Mouse (Mus musculus) MEL (cell line): ENCODE measurements around the gene Zc3hav1. TPM values are rescaled to one million over a fixed set of nuclear protein-coding genes. Genes with fewer than 3 reads are reported as not detected.

ENCODE experiments used
- DNase-seq: peaks from one replicate; pipeline ENCODE4 v3.0.0; 2011; ENCODE audit warnings: low read depth, low spot score
- H3K27ac ChIP-seq: 2 replicates; pipeline ENCODE4 v1.5.1; 2012; ENCODE audit warnings: low read depth, mild to moderate bottlenecking, control low read depth, low read length, moderate library complexity; ENCODE audit not compliant: control insufficient read depth
- H3K27me3 ChIP-seq, 2 experiments: fragments of 150-350 bp in 1 of 2; sonication (generic) in 1 of 2; 2 replicates each; pipeline ENCODE4 v1.6.1; 2012; ENCODE audit warnings: low read length in 2 of 2, mild to moderate bottlenecking in 2 of 2, improper control_type of control experiment in 1 of 2, moderate library complexity in 1 of 2; ENCODE audit not compliant: insufficient read depth in 2 of 2, control insufficient read depth in 1 of 2
- H3K36me3 ChIP-seq, 2 experiments: 2 replicates each; pipeline ENCODE4 v1.6.1; 2012 to 2014; ENCODE audit warnings: low read length in 2 of 2, improper control_type of control experiment in 1 of 2, inconsistent platforms in 1 of 2, mild to moderate bottlenecking in 1 of 2; ENCODE audit not compliant: insufficient read depth in 2 of 2, control insufficient read depth in 1 of 2
- H3K4me1 ChIP-seq, 2 experiments: fragments of 150-350 bp in 1 of 2; sonication (generic) in 1 of 2; 2 replicates each; pipeline ENCODE4 v1.6.1; 2012; ENCODE audit warnings: low read length in 2 of 2, improper control_type of control experiment in 1 of 2, mild to moderate bottlenecking in 1 of 2; ENCODE audit not compliant: insufficient read depth in 2 of 2, control insufficient read depth in 1 of 2
- H3K4me3 ChIP-seq, 2 experiments: fragments of 150-350 bp in 1 of 2; sonication (generic) in 1 of 2; 2 replicates each; pipeline ENCODE4 v1.5.1; 2012; ENCODE audit warnings: low read depth in 2 of 2, low read length in 2 of 2, mild to moderate bottlenecking in 2 of 2, moderate library complexity in 2 of 2, control low read depth in 1 of 2, improper control_type of control experiment in 1 of 2; ENCODE audit not compliant: control insufficient read depth in 1 of 2, insufficient read depth in 1 of 2
- H3K79me2 ChIP-seq: 2 replicates; pipeline ENCODE4 v1.6.1; 2012; ENCODE audit warnings: mild to moderate bottlenecking, low read length, moderate library complexity; ENCODE audit not compliant: control insufficient read depth, poor library complexity, insufficient read depth
- H3K9ac ChIP-seq: 2 replicates; pipeline ENCODE4 v1.6.1; 2012; ENCODE audit warnings: low read depth, mild to moderate bottlenecking, control low read depth, low read length, moderate library complexity; ENCODE audit not compliant: control insufficient read depth, poor library complexity, severe bottlenecking
- H3K9me3 ChIP-seq: fragments of 150-350 bp; sonication (generic); replicated peaks from 2 replicates; pipeline ENCODE4 v1.6.1; 2012; ENCODE audit warnings: mild to moderate bottlenecking, low read length, improper control_type of control experiment, moderate library complexity; ENCODE audit not compliant: insufficient read depth
- BHLHE40 ChIP-seq: IDR thresholded peaks from 2 replicates; pipeline ENCODE4 v1.6.1; 2012; ENCODE audit warnings: low read depth, mild to moderate bottlenecking, inconsistent platforms, low read length, improper control_type of control experiment, borderline replicate concordance
- CHD1 ChIP-seq: IDR thresholded peaks from 2 replicates; pipeline ENCODE4 v1.6.1; 2012; ENCODE audit warnings: low read depth, mild to moderate bottlenecking, inconsistent platforms, low read length, improper control_type of control experiment
- CHD2 ChIP-seq: IDR thresholded peaks from 2 replicates; pipeline ENCODE4 v1.6.1; 2011; ENCODE audit warnings: low read length, improper control_type of control experiment
- CTCF ChIP-seq, 3 experiments: IDR thresholded peaks in 2 of 3; conservative IDR thresholded peaks in 1 of 3; 2 replicates each; pipeline ENCODE4 v1.5.1; 2011 to 2012; ENCODE audit warnings: low read length in 3 of 3, low read depth in 2 of 3, mild to moderate bottlenecking in 2 of 3, improper control_type of control experiment in 1 of 3, inconsistent platforms in 1 of 3, mixed read lengths in 1 of 3, moderate library complexity in 1 of 3; ENCODE audit not compliant: control insufficient read depth in 1 of 3, insufficient read depth in 1 of 3, poor library complexity in 1 of 3, severe bottlenecking in 1 of 3
- E2F4 ChIP-seq: IDR thresholded peaks from 2 replicates; pipeline ENCODE4 v1.6.1; 2011; ENCODE audit warnings: low read depth, low read length, improper control_type of control experiment, borderline replicate concordance
- ELF1 ChIP-seq: IDR thresholded peaks from 2 replicates; pipeline ENCODE4 v1.6.1; 2014; ENCODE audit warnings: low read depth, mild to moderate bottlenecking, inconsistent platforms, low read length, improper control_type of control experiment, moderate library complexity
- EP300 ChIP-seq, 2 experiments: IDR thresholded peaks; 2 replicates each; pipeline ENCODE4 v1.6.1; 2011; ENCODE audit warnings: improper control_type of control experiment in 2 of 2, low read length in 2 of 2, low read depth in 1 of 2, mild to moderate bottlenecking in 1 of 2
- ETS1 ChIP-seq: IDR thresholded peaks from 2 replicates; pipeline ENCODE4 v1.6.1; 2012; ENCODE audit warnings: low read depth, mild to moderate bottlenecking, inconsistent platforms, low read length, improper control_type of control experiment, moderate library complexity
- GABPA ChIP-seq: IDR thresholded peaks from 2 replicates; pipeline ENCODE4 v1.6.1; 2012; ENCODE audit warnings: low read depth, mild to moderate bottlenecking, inconsistent platforms, low read length, improper control_type of control experiment, moderate library complexity
- GATA1 ChIP-seq: IDR thresholded peaks from 2 replicates; pipeline ENCODE4 v1.6.1; 2011; ENCODE audit warnings: low read depth, low read length, improper control_type of control experiment
- HCFC1 ChIP-seq: IDR thresholded peaks from 2 replicates; pipeline ENCODE4 v1.6.1; 2012; ENCODE audit warnings: low read depth, mild to moderate bottlenecking, inconsistent platforms, low read length, improper control_type of control experiment, moderate library complexity
- JUND ChIP-seq: IDR thresholded peaks from 2 replicates; pipeline ENCODE4 v1.6.1; 2011; ENCODE audit warnings: low read depth, mild to moderate bottlenecking, improper control_type of control experiment, low read length
- KAT2A ChIP-seq: conservative IDR thresholded peaks from 2 replicates; pipeline ENCODE4 v1.6.1; 2012; ENCODE audit warnings: low read depth, low read length, improper control_type of control experiment, inconsistent platforms
- MAFK ChIP-seq: IDR thresholded peaks from 2 replicates; pipeline ENCODE4 v1.6.1; 2011; ENCODE audit warnings: low read depth, mild to moderate bottlenecking, low read length, improper control_type of control experiment, borderline replicate concordance
- MAZ ChIP-seq: IDR thresholded peaks from 2 replicates; pipeline ENCODE4 v1.6.1; 2012; ENCODE audit warnings: low read depth, mild to moderate bottlenecking, inconsistent platforms, low read length, improper control_type of control experiment
- MEF2A ChIP-seq: IDR thresholded peaks from 2 replicates; pipeline ENCODE4 v1.6.1; 2014; ENCODE audit warnings: low read depth, mild to moderate bottlenecking, inconsistent platforms, low read length, improper control_type of control experiment; ENCODE audit not compliant: poor library complexity, insufficient replicate concordance, severe bottlenecking; ENCODE audit errors: extremely low read depth
- MXI1 ChIP-seq: IDR thresholded peaks from 2 replicates; pipeline ENCODE4 v1.6.1; 2011; ENCODE audit warnings: mild to moderate bottlenecking, low read depth, low read length, improper control_type of control experiment
- MYB ChIP-seq: IDR thresholded peaks from 2 replicates; pipeline ENCODE4 v1.6.1; 2011; ENCODE audit warnings: mild to moderate bottlenecking, low read depth, low read length, improper control_type of control experiment
- MYC ChIP-seq: IDR thresholded peaks from 2 replicates; pipeline ENCODE4 v1.6.1; 2011; ENCODE audit warnings: low read depth, mild to moderate bottlenecking, low read length, improper control_type of control experiment, moderate library complexity
- NELFE ChIP-seq: IDR thresholded peaks from 2 replicates; pipeline ENCODE4 v1.6.1; 2011; ENCODE audit warnings: low read depth, low read length, improper control_type of control experiment
- NRF1 ChIP-seq: IDR thresholded peaks from 2 replicates; pipeline ENCODE4 v1.6.1; 2014; ENCODE audit warnings: low read depth, mild to moderate bottlenecking, inconsistent platforms, low read length, improper control_type of control experiment, moderate library complexity; ENCODE audit not compliant: poor library complexity, insufficient read depth, severe bottlenecking
- POLR2A ChIP-seq, 2 experiments: IDR thresholded peaks; 2 replicates each; pipeline ENCODE4 v1.6.1; 2011 to 2012; ENCODE audit warnings: low read length in 2 of 2, mild to moderate bottlenecking in 2 of 2, control low read depth in 1 of 2, improper control_type of control experiment in 1 of 2, low read depth in 1 of 2, moderate library complexity in 1 of 2; ENCODE audit not compliant: control insufficient read depth in 1 of 2, insufficient read depth in 1 of 2, poor library complexity in 1 of 2
- POLR2AphosphoS2 ChIP-seq: IDR thresholded peaks from 2 replicates; pipeline ENCODE4 v1.6.1; 2011; ENCODE audit warnings: low read length, improper control_type of control experiment
- POLR2AphosphoS5 ChIP-seq: IDR thresholded peaks from 2 replicates; pipeline ENCODE4 v1.6.1; 2012; ENCODE audit warnings: low read depth, borderline replicate concordance, mild to moderate bottlenecking, inconsistent platforms, low read length, moderate library complexity, mixed read lengths
- RAD21 ChIP-seq: IDR thresholded peaks from 2 replicates; pipeline ENCODE4 v1.6.1; 2011; ENCODE audit warnings: mild to moderate bottlenecking, low read depth, low read length, improper control_type of control experiment
- RCOR1 ChIP-seq: IDR thresholded peaks from 2 replicates; pipeline ENCODE4 v1.6.1; 2012; ENCODE audit warnings: low read depth, mild to moderate bottlenecking, inconsistent platforms, low read length, improper control_type of control experiment
- SIN3A ChIP-seq: IDR thresholded peaks from 2 replicates; pipeline ENCODE4 v1.6.1; 2012; ENCODE audit warnings: low read length, improper control_type of control experiment, inconsistent platforms
- SMC3 ChIP-seq: IDR thresholded peaks from 2 replicates; pipeline ENCODE4 v1.6.1; 2011; ENCODE audit warnings: low read depth, low read length, improper control_type of control experiment
- TAL1 ChIP-seq: IDR thresholded peaks from 2 replicates; pipeline ENCODE4 v1.6.1; 2012; ENCODE audit warnings: mild to moderate bottlenecking, inconsistent platforms, low read length, moderate library complexity, mixed read lengths
- TBP ChIP-seq: IDR thresholded peaks from 2 replicates; pipeline ENCODE4 v1.8.0; 2011; ENCODE audit warnings: low read depth, low read length, improper control_type of control experiment
- TCF12 ChIP-seq: IDR thresholded peaks from 2 replicates; pipeline ENCODE4 v1.6.1; 2014; ENCODE audit warnings: low read depth, mild to moderate bottlenecking, inconsistent platforms, low read length, improper control_type of control experiment, moderate library complexity
- UBTF ChIP-seq: IDR thresholded peaks from 2 replicates; pipeline ENCODE4 v1.6.1; 2012; ENCODE audit warnings: low read depth, mild to moderate bottlenecking, inconsistent platforms, low read length, improper control_type of control experiment, moderate library complexity, borderline replicate concordance; ENCODE audit not compliant: insufficient read depth
- USF1 ChIP-seq: IDR thresholded peaks from 2 replicates; pipeline ENCODE4 v1.6.1; 2014; ENCODE audit warnings: low read depth, mild to moderate bottlenecking, inconsistent platforms, low read length, improper control_type of control experiment, moderate library complexity
- USF2 ChIP-seq, 2 experiments: IDR thresholded peaks; 2 replicates each; pipeline ENCODE4 v1.6.1; 2011 to 2012; ENCODE audit warnings: improper control_type of control experiment in 2 of 2, low read length in 2 of 2, borderline replicate concordance in 1 of 2, inconsistent platforms in 1 of 2, low read depth in 1 of 2, mild to moderate bottlenecking in 1 of 2; ENCODE audit not compliant: insufficient read depth in 1 of 2
- ZKSCAN1 ChIP-seq: IDR thresholded peaks from 2 replicates; pipeline ENCODE4 v1.6.1; 2012; ENCODE audit warnings: low read depth, mild to moderate bottlenecking, inconsistent platforms, low read length, improper control_type of control experiment, moderate library complexity
- ZMIZ1 ChIP-seq: IDR thresholded peaks from 2 replicates; pipeline ENCODE4 v1.6.1; 2012; ENCODE audit warnings: low read depth, mild to moderate bottlenecking, inconsistent platforms, low read length, improper control_type of control experiment, moderate library complexity
- ZNF384 ChIP-seq: IDR thresholded peaks from 2 replicates; pipeline ENCODE4 v1.6.1; 2012; ENCODE audit warnings: low read depth, mild to moderate bottlenecking, inconsistent platforms, low read length, improper control_type of control experiment
- polyA plus RNA-seq, 2 experiments: library from polyadenylated mRNA; stranded (reverse) in 1 of 2; unstranded in 1 of 2; fragments of >175 nt in 1 of 2; fragments of >200 nt in 1 of 2; gene quantifications; 2 replicates each; pipeline versions ENCODE4 v1.2.1 to v1.2.4; 2012; ENCODE audit warnings: low replicate concordance in 2 of 2, low read depth in 1 of 2; ENCODE audit not compliant: insufficient read length in 2 of 2, insufficient read depth in 1 of 2, missing spikeins in 1 of 2
- total RNA-seq: library from RNA; depleted of rRNA; stranded (reverse); fragments of 300-350 nt; gene quantifications from 2 replicates; pipeline ENCODE4 v1.2.3, GENCODE M21; 2012

The Zc3hav1 gene
- total and polyA plus RNA-seq, 3 experiments: 66.6 to 71.0 (median 68.3) TPM

DNA sequence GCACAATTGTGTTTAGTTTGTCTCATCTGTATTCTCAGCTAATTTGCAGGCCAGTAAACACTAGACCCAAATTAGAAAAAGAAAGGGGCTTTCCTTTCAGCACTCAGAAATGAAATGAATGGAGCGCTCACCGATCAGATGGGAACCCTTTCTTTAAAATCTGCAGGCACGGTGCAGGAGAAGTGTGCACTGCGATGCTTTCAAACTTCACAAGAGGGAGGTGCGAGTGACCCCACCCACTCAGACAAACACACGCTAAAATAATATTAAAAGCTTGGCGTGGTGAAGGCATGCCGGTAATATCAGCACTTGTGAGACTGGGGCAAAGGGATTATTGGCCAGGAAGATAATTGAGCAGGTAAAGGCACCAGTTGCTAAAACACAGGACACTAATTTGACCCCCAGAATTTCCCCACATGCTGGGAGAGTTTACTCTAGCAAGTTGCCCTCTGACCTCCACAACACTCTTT lies 986 bp upstream of the Zc3hav1 start:
- DNase-seq: peak; percentile 73
- Histone ChIP-seq H3K79me2 (peaks cover 33% of the 10 kb centered on the region), H3K27me3 (no peaks in the 10 kb centered on the region), H3K9ac (peak overlapping the region; percentile 90), H3K4me3 (peak overlapping the region; percentile 93 to 97), H3K9me3 (no peaks in the 10 kb centered on the region), H3K36me3 (peaks cover 4 to 24% of the 10 kb centered on the region in 2 experiments), H3K27ac (peak overlapping the region; percentile 92), H3K4me1 (peaks cover under 1 to 21% of the 10 kb centered on the region in 2 experiments)
- TF ChIP-seq MYC (0 out of 2 replicates have a peak, but pooled peaks have one; percentile 49), UBTF (no peak), ZMIZ1 (no peak), USF2 (IDR thresholded peaks at IDR 0.05; ENCODE audit: borderline replicate concordance in 1 of 2, insufficient read depth in 1 of 2, low read depth in 1 of 2, low read length in 2 of 2) (no peak), RAD21 (no peak), EP300 (IDR thresholded peaks at IDR 0.05; ENCODE audit: low read depth in 1 of 2, low read length in 2 of 2) (no peak), POLR2AphosphoS5 (no peak), KAT2A (no peak), POLR2A (IDR thresholded peaks at IDR 0.05; ENCODE audit: control insufficient read depth in 1 of 2, insufficient read depth in 1 of 2, low read depth in 1 of 2, low read length in 2 of 2, poor library complexity in 1 of 2) (no peak), MEF2A (no peak), ZKSCAN1 (no peak), CTCF (IDR thresholded peaks at IDR 0.05 in 2 of 3, conservative IDR thresholded peaks at IDR 0.05 in 1 of 3; ENCODE audit: control insufficient read depth in 1 of 3, insufficient read depth in 1 of 3, low read depth in 2 of 3, low read length in 3 of 3, poor library complexity in 1 of 3, severe bottlenecking in 1 of 3) (no peak), MAZ (no peak; the same call in 1 of the 2 replicates), HCFC1 (no peak), MAFK (no peak), NELFE (no peak), MYB (no peak), CHD2 (no peak), JUND (no peak), ETS1 (peak; percentile 34), SIN3A (peak; percentile 58), USF1 (no peak), POLR2AphosphoS2 (no peak), NRF1 (no peak), TBP (peak; percentile 10; the same call in 1 of the 2 replicates), TCF12 (peak; percentile 15; the same call in 1 of the 2 replicates), CHD1 (no peak), GABPA (no peak), BHLHE40 (no peak), SMC3 (no peak), ELF1 (no peak), RCOR1 (no peak), MXI1 (peak; percentile 64), E2F4 (no peak), TAL1 (no peak), GATA1 (no peak), ZNF384 (no peak)
